9 mouse cellular contexts compared by ENCODE assay signal in the genomic region with DNA sequence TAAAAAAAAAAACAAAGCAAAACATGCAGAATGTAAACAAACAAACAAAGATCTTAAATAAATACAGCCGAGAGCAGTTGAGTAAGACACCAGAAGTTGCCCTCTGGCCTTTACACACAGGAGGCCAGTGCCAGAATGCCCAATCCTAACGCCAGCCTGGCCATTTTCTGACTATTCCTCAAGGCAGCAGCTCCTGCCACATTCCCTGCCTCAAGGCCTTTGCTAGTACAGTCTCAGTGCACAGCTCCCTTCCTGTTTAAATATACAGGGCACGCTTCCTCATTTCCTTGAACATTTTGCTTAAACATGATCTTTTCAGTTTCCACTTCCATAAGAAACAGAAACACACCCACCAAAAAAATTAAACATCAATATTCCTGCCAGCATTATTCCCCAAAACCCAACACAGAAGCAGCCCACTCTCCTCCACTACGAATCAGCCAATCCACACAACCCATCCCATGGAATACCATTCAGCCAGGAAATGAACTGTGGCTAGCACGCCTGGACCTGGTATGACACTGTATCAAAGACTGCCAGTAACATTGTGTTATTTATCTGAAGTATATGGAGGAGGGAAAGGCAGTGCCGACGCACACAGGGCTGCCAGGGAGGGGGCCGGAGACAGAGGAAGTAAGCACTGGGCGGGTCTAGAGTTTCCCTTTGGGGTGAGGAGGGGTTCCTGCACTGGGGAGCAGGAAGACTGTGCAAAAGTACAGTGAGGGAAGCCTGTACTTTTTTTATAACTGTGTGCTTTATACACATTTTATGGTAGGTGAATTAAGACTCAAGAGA. TPM values are rescaled to one million over a fixed set of nuclear protein-coding genes. Genes with fewer than 3 reads are reported as not detected.
A peak's percentile ranks its signal among the peaks of the same experiment; 100 is the strongest.
DNase-seq lines count a peak whose midpoint lies in the region; ATAC-seq and TF ChIP-seq lines count a peak whose summit lies in the region.
"Had no signal": no experiment of that assay in that cellular context is flagged by ENCODE, and none has a peak within 500 bp of the region (broad histone marks: within the 10 kb centered on the region; RNA-seq: fewer than 3 reads in every experiment).

No protein-coding gene starts in this region.

- H3K9ac ChIP-seq in liver, embryonic 16.5 days (ENCODE audit: low read depth, low read length), result no peak overlapping the region; the same call in 1 of the 2 replicates
- no peak overlapping the region for H3K9ac ChIP-seq in forebrain, embryonic 16.5 days (replicated peaks; ENCODE audit: low read depth, low read length)
- no peak overlapping the region for H3K9ac ChIP-seq in hindbrain, postnatal 0 days (replicated peaks; ENCODE audit: low read length)

- no peaks in the 10 kb centered on the region for H3K27me3 ChIP-seq in liver, embryonic 16.5 days (ENCODE audit: control insufficient read depth, insufficient read depth, low read depth, low read length)
- no peaks in the 10 kb centered on the region for H3K27me3 ChIP-seq in forebrain, embryonic 16.5 days (replicated peaks; ENCODE audit: control insufficient read depth, insufficient read depth, low read length)
- H3K27me3 ChIP-seq in hindbrain, postnatal 0 days (ENCODE audit: insufficient read depth, low read length), result no peaks in the 10 kb centered on the region
- H3K27me3 ChIP-seq: Patski had no signal

- ATAC-seq in liver, embryonic 16.5 days (ENCODE audit: low read depth), result peak; percentile 65
- ATAC-seq in erythroid progenitor cell, adult 5-6 weeks (replicated peaks; ENCODE audit: low FRiP score, poor library complexity, severe bottlenecking), result no peak
- no peak for ATAC-seq in forebrain, embryonic 16.5 days
- ATAC-seq in hindbrain, postnatal 0 days, result no peak
- ATAC-seq: Patski had no signal

- intact Hi-C loops in heart, postnatal 25 days (cut with DNase I), result loop anchor here (5.0 kb wide), 1 partner anchor 36 kb away; no protein-coding TSS in a partner anchor

- peak overlapping the region; percentile 29 for H3K4me2 ChIP-seq in liver, embryonic 16.5 days (ENCODE audit: low read depth, low read length)
- no peak overlapping the region for H3K4me2 ChIP-seq in forebrain, embryonic 16.5 days (ENCODE audit: low read length)
- no peak overlapping the region for H3K4me2 ChIP-seq in hindbrain, postnatal 0 days (ENCODE audit: low read depth, low read length)

- H3K27ac ChIP-seq in layer of hippocampus, adult 2 months, result peak overlapping the region; percentile 72; the same call in 1 of the 2 replicates
- peak overlapping the region; percentile 75 for H3K27ac ChIP-seq in liver, embryonic 16.5 days (ENCODE audit: low read length)
- H3K27ac ChIP-seq in forebrain, embryonic 16.5 days (ENCODE audit: low read length), result no peak overlapping the region
- H3K27ac ChIP-seq in hindbrain, postnatal 0 days, result no peak overlapping the region

- H3K4me3 ChIP-seq in layer of hippocampus, adult 2 months, result no peak overlapping the region
- H3K4me3 ChIP-seq in liver, embryonic 16.5 days (ENCODE audit: low read depth, low read length), result peak overlapping the region; percentile 21; the same call in 1 of the 2 replicates
- no peak overlapping the region for H3K4me3 ChIP-seq in forebrain, embryonic 16.5 days (replicated peaks; ENCODE audit: low read length)
- no peak overlapping the region for H3K4me3 ChIP-seq in hindbrain, postnatal 0 days (ENCODE audit: low read length)

- H3K36me3 ChIP-seq in liver, embryonic 16.5 days (ENCODE audit: control insufficient read depth, insufficient read depth), result no peaks in the 10 kb centered on the region
- no peaks in the 10 kb centered on the region for H3K36me3 ChIP-seq in forebrain, embryonic 16.5 days (ENCODE audit: control insufficient read depth, insufficient read depth)
- no peaks in the 10 kb centered on the region for H3K36me3 ChIP-seq in hindbrain, postnatal 0 days (ENCODE audit: insufficient read depth, low read length)

- H3K9me3 ChIP-seq in liver, embryonic 16.5 days (replicated peaks; ENCODE audit: control insufficient read depth, low read length), result no peaks in the 10 kb centered on the region
- no peaks in the 10 kb centered on the region for H3K9me3 ChIP-seq in forebrain, embryonic 16.5 days (ENCODE audit: control insufficient read depth, low read length)
- H3K9me3 ChIP-seq in hindbrain, postnatal 0 days (ENCODE audit: low read length), result no peaks in the 10 kb centered on the region

- H3K4me1 ChIP-seq in liver, embryonic 16.5 days (ENCODE audit: control insufficient read depth, low read depth, low read length), result peaks cover 22% of the 10 kb centered on the region
- H3K4me1 ChIP-seq in forebrain, embryonic 16.5 days (replicated peaks; ENCODE audit: control insufficient read depth, insufficient read depth, low read length), result no peaks in the 10 kb centered on the region
- H3K4me1 ChIP-seq in hindbrain, postnatal 0 days (ENCODE audit: insufficient read depth, low read length), result no peaks in the 10 kb centered on the region

- WGBS in liver, embryonic 16.5 days (ENCODE audit: insufficient replicate concordance), result 30% methylated on average over 9 of the region's 9 CpGs
- 94% methylated on average over 9 of the region's 9 CpGs for WGBS in forebrain, embryonic 16.5 days
- WGBS in hindbrain, postnatal 0 days, result 82% methylated on average over 9 of the region's 9 CpGs

- no peak for TF ChIP-seq CTCF in layer of hippocampus, adult 2 months (conservative IDR thresholded peaks at IDR 0.05)
- no peak for TF ChIP-seq CTCF in hindbrain, postnatal 0 days (IDR thresholded peaks at IDR 0.05; ENCODE audit: low read depth)

- no peak for DNase-seq in layer of hippocampus, adult 2 months (ENCODE audit: low spot score in 2 of 2)
- DNase-seq in layer of hippocampus, adult 11-12 months (ENCODE audit: low spot score), result no peak
- DNase-seq in heart, postnatal 25 days (ENCODE audit: low spot score), result peak; percentile 20
- DNase-seq in spleen, postnatal 36 days (ENCODE audit: low spot score in 2 of 2), result peak; percentile 81 to 84
- no peak for DNase-seq in hindbrain, postnatal 0 days (ENCODE audit: low spot score)

RNA-seq across cellular contexts. Expression of a gene that starts 29.5 kb away (rescaled TPM):
- total RNA-seq in layer of hippocampus, adult 2 months (2021), result 10 to 100 TPM; 20.8 to 22.8 TPM
- total RNA-seq in heart, postnatal 25 days (2021), result 1 to 10 TPM; 7.1 to 8.3 TPM
- polyA plus RNA-seq in liver, embryonic 16.5 days (2015; fragmentation: Nextera tagmentation; extraction: Ambion mirVana), result 1.4 and 1.9 TPM in 2 replicates
- 5.4 and 16.6 TPM in 2 replicates for total RNA-seq in erythroid progenitor cell, adult 5-6 weeks (2015; ENCODE audit: low replicate concordance)
- total RNA-seq in erythroid progenitor cell, adult 5-6 weeks (2017; ENCODE audit: low replicate concordance), result 1.9 and 2.0 TPM in 2 replicates
- 9.0 and 11.2 TPM in 2 replicates for polyA plus RNA-seq in forebrain, embryonic 16.5 days (2015; fragmentation: Nextera tagmentation; extraction: Ambion mirVana)
- 6.2 and 8.5 TPM in 2 replicates for total RNA-seq in hindbrain, postnatal 0 days (2014; rRNA removed)
- 3.4 and 3.8 TPM in 2 replicates for polyA plus RNA-seq in hindbrain, postnatal 0 days (2015; fragmentation: Nextera tagmentation; extraction: Ambion mirVana)

RNA-seq across cellular contexts. Expression of a gene that starts 43.4 kb away (rescaled TPM):
- 1 to 10 TPM in 1 of 2 experiments, under 1 TPM in 1; 0.59 to 1.1 TPM for total RNA-seq in layer of hippocampus, adult 2 months (2021)
- not detected for total RNA-seq in heart, postnatal 25 days (2021)
- polyA plus RNA-seq in liver, embryonic 16.5 days (2015; fragmentation: Nextera tagmentation; extraction: Ambion mirVana), result not detected in 2 replicates
- total RNA-seq in erythroid progenitor cell, adult 5-6 weeks (2015; ENCODE audit: low replicate concordance), result not detected in 2 replicates
- total RNA-seq in erythroid progenitor cell, adult 5-6 weeks (2017; ENCODE audit: low replicate concordance), result not detected in 2 replicates
- polyA plus RNA-seq in forebrain, embryonic 16.5 days (2015; fragmentation: Nextera tagmentation; extraction: Ambion mirVana), result 0.14 TPM in 1 of 2 replicates, not detected in the other
- 0.31 and 0.72 TPM in 2 replicates for total RNA-seq in hindbrain, postnatal 0 days (2014; rRNA removed)
- 0.15 and 0.24 TPM in 2 replicates for polyA plus RNA-seq in hindbrain, postnatal 0 days (2015; fragmentation: Nextera tagmentation; extraction: Ambion mirVana)

RNA-seq across cellular contexts. Expression of a gene that starts 50.8 kb away (rescaled TPM):
- total RNA-seq in layer of hippocampus, adult 2 months (2021), result 1 to 10 TPM; 6.7 to 7.3 TPM
- total RNA-seq in heart, postnatal 25 days (2021), result 100 to 1,000 TPM; 112 to 129 TPM
- 4.7 and 5.6 TPM in 2 replicates for polyA plus RNA-seq in liver, embryonic 16.5 days (2015; fragmentation: Nextera tagmentation; extraction: Ambion mirVana)
- 2.9 and 5.4 TPM in 2 replicates for total RNA-seq in erythroid progenitor cell, adult 5-6 weeks (2015; ENCODE audit: low replicate concordance)
- total RNA-seq in erythroid progenitor cell, adult 5-6 weeks (2017; ENCODE audit: low replicate concordance), result 0.64 and 0.76 TPM in 2 replicates
- 5.4 and 5.6 TPM in 2 replicates for polyA plus RNA-seq in forebrain, embryonic 16.5 days (2015; fragmentation: Nextera tagmentation; extraction: Ambion mirVana)
- total RNA-seq in hindbrain, postnatal 0 days (2014; rRNA removed), result 5.0 and 9.5 TPM in 2 replicates
- polyA plus RNA-seq in hindbrain, postnatal 0 days (2015; fragmentation: Nextera tagmentation; extraction: Ambion mirVana), result 4.4 and 5.3 TPM in 2 replicates

Comparison
In these comparisons a context has a peak if more than half of its experiments do, and no peak if none do; other contexts are left out.
1. DNase-seq: peak in heart, postnatal 25 days (single experiment) and spleen, postnatal 36 days (2 of 2); none in layer of hippocampus, adult 2 months (0 of 2), layer of hippocampus, adult 11-12 months (single experiment) and hindbrain, postnatal 0 days (single experiment).
2. H3K27ac ChIP-seq: peak in layer of hippocampus, adult 2 months (single experiment) and liver, embryonic 16.5 days (single experiment); none in forebrain, embryonic 16.5 days (single experiment) and hindbrain, postnatal 0 days (single experiment).
3. RNA of a gene that starts 50.8 kb away (total RNA-seq): 112 to 129 TPM in heart, postnatal 25 days; 5.0 to 9.5 TPM in hindbrain, postnatal 0 days, 6.7 to 7.3 TPM in layer of hippocampus, adult 2 months and 0.64 to 5.4 TPM in erythroid progenitor cell, adult 5-6 weeks; every median in the first group is over 10 times any median in the second.